Mouse (Mus musculus) midbrain, embryonic 13.5 days (tissue): ENCODE data around the gene Trim9. TPM values are rescaled to one million over a fixed set of nuclear protein-coding genes. Genes with fewer than 3 reads are reported as not detected.

Experiments
- ATAC-seq: fragments of 200-750 bp; cut with Nextera tagmentation; 2 replicates; pipeline ENCODE4 v1.8.0; 2017; ENCODE audit warnings: mild to moderate bottlenecking, moderate TSS enrichment, moderate library complexity
- H3K27ac ChIP-seq: fragments of 300-500 bp; sonication (generic); 2 replicates; pipeline ENCODE4 v1.5.1; 2015; ENCODE audit warnings: inconsistent platforms, mild to moderate bottlenecking, moderate library complexity
- H3K27me3 ChIP-seq: fragments of 300-500 bp; sonication (generic); 2 replicates; pipeline ENCODE4 v1.6.1; 2015; ENCODE audit warnings: mild to moderate bottlenecking, inconsistent platforms
- H3K36me3 ChIP-seq: fragments of 300-500 bp; sonication (generic); 2 replicates; pipeline ENCODE4 v1.6.1; 2015; ENCODE audit warnings: mild to moderate bottlenecking, inconsistent platforms
- H3K4me1 ChIP-seq: fragments of 300-500 bp; sonication (generic); replicated peaks from 2 replicates; pipeline ENCODE4 v1.6.1; 2015; ENCODE audit warnings: inconsistent platforms
- H3K4me2 ChIP-seq: fragments of 300-500 bp; sonication (generic); replicated peaks from 2 replicates; pipeline ENCODE4 v1.6.1; 2015; ENCODE audit warnings: moderate library complexity, mild to moderate bottlenecking, inconsistent platforms
- H3K4me3 ChIP-seq: fragments of 300-500 bp; sonication (generic); replicated peaks from 2 replicates; pipeline ENCODE4 v1.5.1; 2015; ENCODE audit warnings: mild to moderate bottlenecking, inconsistent platforms
- H3K9ac ChIP-seq: fragments of 300-500 bp; sonication (generic); replicated peaks from 2 replicates; pipeline ENCODE4 v1.6.1; 2015; ENCODE audit warnings: mild to moderate bottlenecking, inconsistent platforms
- H3K9me3 ChIP-seq: fragments of 300-500 bp; sonication (generic); 2 replicates; pipeline ENCODE4 v1.6.1; 2016; ENCODE audit warnings: mild to moderate bottlenecking, inconsistent platforms
- WGBS: fragments of 180-500 bp; shearing (Covaris S2); methylation state at CpG from one replicate; pipeline ENCODE4 v1.1.7; 2015; 5-methylcytosine and 5-hydroxymethylcytosine counted together
- polyA plus RNA-seq: library from polyadenylated mRNA; unstranded; fragments of >200 nt; fragmentation: Nextera tagmentation; extraction: Ambion mirVana; gene quantifications from 2 replicates; pipeline ENCODE4 v1.2.1, GENCODE M21; 2015

The Trim9 gene
- polyA plus RNA-seq, 1 experiment from 2014 or later, result 61.8 TPM

GRCm38 (mm10) chr12:70280381-70280780, 67.0 kb downstream of the Trim9 start:
- no peak for ATAC-seq
- no peak overlapping the region for H3K4me3 ChIP-seq
- H3K4me1 ChIP-seq, result peaks cover 9% of the 10 kb centered on the region; the same call in 1 of the 2 replicates
- H3K27ac ChIP-seq, result no peak overlapping the region
- peaks cover 38% of the 10 kb centered on the region for H3K36me3 ChIP-seq
- H3K4me2 ChIP-seq, result no peak overlapping the region
- no peaks in the 10 kb centered on the region for H3K9me3 ChIP-seq
- H3K27me3 ChIP-seq, result no peaks in the 10 kb centered on the region
- no peak overlapping the region for H3K9ac ChIP-seq
- WGBS, result 91% methylated on average over 10 of the region's 10 CpGs

- no peak overlapping the region for H3K4me2 ChIP-seq
- H3K4me3 ChIP-seq, result no peak overlapping the region
- no peak overlapping the region for H3K9ac ChIP-seq
- 75% methylated on average over 12 of the region's 12 CpGs for WGBS
- peaks cover 41% of the 10 kb centered on the region for H3K36me3 ChIP-seq
- peaks cover 5% of the 10 kb centered on the region; the same call in 1 of the 2 replicates for H3K4me1 ChIP-seq
- no peak for ATAC-seq
- no peaks in the 10 kb centered on the region for H3K9me3 ChIP-seq
- H3K27me3 ChIP-seq, result no peaks in the 10 kb centered on the region; the same call in 1 of the 2 replicates
- H3K27ac ChIP-seq, result no peak overlapping the region
These were observed 70.1 kb downstream of the Trim9 start for GRCm38 (mm10) chr12:70277071-70277939.

- Histone ChIP-seq H3K36me3 (peaks cover 40% of the 10 kb centered on the region), H3K4me2 (no peak overlapping the region), H3K4me1 (no peaks in the 10 kb centered on the region), H3K27ac (no peak overlapping the region), H3K4me3 (no peak overlapping the region), H3K27me3 (no peaks in the 10 kb centered on the region; the same call in 1 of the 2 replicates), H3K9ac (no peak overlapping the region), H3K9me3 (no peaks in the 10 kb centered on the region)
- ATAC-seq, result no peak
- WGBS, result 61% methylated on average over 6 of the region's 6 CpGs
These were observed 77.7 kb downstream of the Trim9 start for GRCm38 (mm10) chr12:70269724-70270123.

- H3K4me2 ChIP-seq, result no peak overlapping the region
- H3K4me1 ChIP-seq, result no peaks in the 10 kb centered on the region
- H3K27ac ChIP-seq, result no peak overlapping the region
- no peak overlapping the region for H3K9ac ChIP-seq
- 89% methylated on average over 9 of the region's 9 CpGs for WGBS
- ATAC-seq, result no peak
- peaks cover 36% of the 10 kb centered on the region for H3K36me3 ChIP-seq
- H3K4me3 ChIP-seq, result no peak overlapping the region
- no peaks in the 10 kb centered on the region for H3K9me3 ChIP-seq
- H3K27me3 ChIP-seq, result no peaks in the 10 kb centered on the region
These were observed 80.1 kb downstream of the Trim9 start for GRCm38 (mm10) chr12:70267314-70267713.

- no peak for ATAC-seq
- 47% methylated on average over 8 of the region's 8 CpGs for WGBS
- H3K4me2 ChIP-seq, result no peak overlapping the region
These were observed 80.9 kb downstream of the Trim9 start for GRCm38 (mm10) chr12:70266494-70266931.

GRCm38 (mm10) chr12:70263721-70264120, 83.7 kb downstream of the Trim9 start:
- Histone ChIP-seq H3K36me3 (peaks cover 31% of the 10 kb centered on the region), H3K4me2 (no peak overlapping the region), H3K9ac (no peak overlapping the region), H3K27ac (no peak overlapping the region), H3K27me3 (no peaks in the 10 kb centered on the region), H3K4me3 (no peak overlapping the region), H3K4me1 (no peaks in the 10 kb centered on the region), H3K9me3 (no peaks in the 10 kb centered on the region)
- ATAC-seq, result no peak
- WGBS, result 20% methylated on average over 7 of the region's 7 CpGs

More at GRCm38 (mm10) chr12:70266494-70266931, 80.9 kb downstream of the Trim9 start:
- Histone ChIP-seq H3K9ac (no peak overlapping the region), H3K27me3 (no peaks in the 10 kb centered on the region), H3K9me3 (no peaks in the 10 kb centered on the region), H3K4me1 (no peaks in the 10 kb centered on the region), H3K27ac (no peak overlapping the region), H3K4me3 (no peak overlapping the region), H3K36me3 (peaks cover 29% of the 10 kb centered on the region)

- no peak for ATAC-seq
- Histone ChIP-seq H3K9me3 (no peaks in the 10 kb centered on the region), H3K4me1 (no peaks in the 10 kb centered on the region), H3K4me2 (no peak overlapping the region), H3K9ac (no peak overlapping the region), H3K27ac (no peak overlapping the region), H3K4me3 (no peak overlapping the region), H3K36me3 (peaks cover 22% of the 10 kb centered on the region), H3K27me3 (no peaks in the 10 kb centered on the region)
- WGBS, result 93% methylated on average over 17 of the region's 17 CpGs
These were observed 85.0 kb downstream of the Trim9 start for GRCm38 (mm10) chr12:70262271-70262953.

- H3K4me2 ChIP-seq, result no peak overlapping the region
- no peak for ATAC-seq
- 0 out of 2 replicates have a peak, but pooled peaks cover 2% of the 10 kb centered on the region for H3K36me3 ChIP-seq
- H3K4me1 ChIP-seq, result peaks cover 45% of the 10 kb centered on the region
- 0 out of 2 replicates have a peak overlapping the region, but pooled peaks have one; percentile 30 for H3K27ac ChIP-seq
- H3K27me3 ChIP-seq, result no peaks in the 10 kb centered on the region
- no peak overlapping the region for H3K9ac ChIP-seq
- H3K9me3 ChIP-seq, result no peaks in the 10 kb centered on the region
- no peak overlapping the region for H3K4me3 ChIP-seq
- 81% methylated on average over 15 of the region's 15 CpGs for WGBS
These were observed 96.1 kb downstream of the Trim9 start for GRCm38 (mm10) chr12:70251210-70251884.

GRCm38 (mm10) chr12:70249616-70250157, 97.7 kb downstream of the Trim9 start:
- Histone ChIP-seq H3K36me3 (peaks cover 7% of the 10 kb centered on the region; the same call in 1 of the 2 replicates), H3K27me3 (no peaks in the 10 kb centered on the region), H3K9me3 (no peaks in the 10 kb centered on the region), H3K4me1 (peaks cover 43% of the 10 kb centered on the region), H3K4me3 (no peak overlapping the region), H3K9ac (peak overlapping the region; percentile 14; the same call in 1 of the 2 replicates), H3K27ac (peak overlapping the region; percentile 81), H3K4me2 (0 out of 2 replicates have a peak overlapping the region, but pooled peaks have one; percentile 0)
- WGBS, result 54% methylated on average over 10 of the region's 10 CpGs
- peak; percentile 53 for ATAC-seq

GRCm38 (mm10) chr12:70247683-70248474, 99.5 kb downstream of the Trim9 start:
- no peak overlapping the region for H3K4me2 ChIP-seq
- H3K9ac ChIP-seq, result no peak overlapping the region; the same call in 1 of the 2 replicates
- no peaks in the 10 kb centered on the region for H3K9me3 ChIP-seq
- H3K27ac ChIP-seq, result peak overlapping the region; percentile 72
- peaks cover 5% of the 10 kb centered on the region; the same call in 1 of the 2 replicates for H3K36me3 ChIP-seq
- H3K27me3 ChIP-seq, result no peaks in the 10 kb centered on the region
- H3K4me3 ChIP-seq, result no peak overlapping the region
- ATAC-seq, result peak; percentile 66
- WGBS, result 34% methylated on average over 15 of the region's 15 CpGs
- H3K4me1 ChIP-seq, result peaks cover 46% of the 10 kb centered on the region

GRCm38 (mm10) chr12:70242550-70242949, 104.9 kb downstream of the Trim9 start:
- Histone ChIP-seq H3K27me3 (no peaks in the 10 kb centered on the region), H3K9me3 (no peaks in the 10 kb centered on the region), H3K4me1 (peaks cover 13% of the 10 kb centered on the region), H3K27ac (no peak overlapping the region), H3K36me3 (peaks cover 5% of the 10 kb centered on the region; the same call in 1 of the 2 replicates), H3K9ac (no peak overlapping the region), H3K4me3 (no peak overlapping the region), H3K4me2 (no peak overlapping the region)
- no peak for ATAC-seq
- 88% methylated on average over 7 of the region's 7 CpGs for WGBS
